8 mouse cellular contexts compared by ENCODE assay signal in the genomic region with DNA sequence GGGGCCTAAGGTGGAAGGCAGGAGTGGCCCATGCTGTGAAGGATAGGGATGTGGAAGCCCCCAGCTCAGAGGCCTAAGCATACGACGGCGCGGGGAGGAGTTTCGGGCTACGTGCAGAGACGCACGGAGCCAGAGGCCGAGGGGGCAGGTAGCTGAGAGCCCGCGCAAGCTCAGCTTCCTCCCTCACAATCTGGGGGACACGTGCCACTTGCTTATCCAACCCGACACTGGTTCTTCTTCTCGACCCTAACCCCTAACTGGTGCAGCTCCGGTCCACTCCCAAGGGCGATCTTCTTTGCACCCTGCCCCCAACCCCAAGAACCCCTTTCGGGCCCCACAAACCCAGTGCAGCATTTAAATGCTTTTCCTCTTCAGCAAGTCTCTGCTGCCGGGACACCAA. TPM values are rescaled to one million over a fixed set of nuclear protein-coding genes. Genes with fewer than 3 reads are reported as not detected.
DNase-seq lines count a peak whose midpoint lies in the region; ATAC-seq and TF ChIP-seq lines count a peak whose summit lies in the region.

No protein-coding gene starts in this region.

- H3K9me3 ChIP-seq in forebrain, postnatal 0 days (ENCODE audit: low read length) = no peaks in the 10 kb centered on the region
- H3K9me3 ChIP-seq in hindbrain, embryonic 13.5 days = no peaks in the 10 kb centered on the region

- H3K9ac ChIP-seq in forebrain, postnatal 0 days = peak overlapping the region; percentile 73
- H3K9ac ChIP-seq in hindbrain, embryonic 13.5 days = peak overlapping the region; percentile 86

- 0% methylated on average over 18 of the region's 18 CpGs for WGBS in forebrain, postnatal 0 days
- under 1% methylated on average over 18 of the region's 18 CpGs for WGBS in hindbrain, embryonic 13.5 days

- H3K4me1 ChIP-seq in forebrain, postnatal 0 days (ENCODE audit: insufficient read depth) = peaks cover 27% of the 10 kb centered on the region
- peaks cover 52% of the 10 kb centered on the region for H3K4me1 ChIP-seq in hindbrain, embryonic 13.5 days (replicated peaks)

- peak overlapping the region; percentile 57 for H3K4me3 ChIP-seq in forebrain, postnatal 0 days (ENCODE audit: low read depth, low read length)
- H3K4me3 ChIP-seq in hindbrain, embryonic 13.5 days = peak overlapping the region; percentile 59
- H3K4me3 ChIP-seq in left cerebral cortex, adult 2 months = peak overlapping the region; percentile 90

- intact Hi-C loops in left cerebral cortex, adult 2 months (cut with DNase I) = no loop called here

- TF ChIP-seq CTCF in forebrain, postnatal 0 days (IDR thresholded peaks at IDR 0.05; ENCODE audit: low read depth) = no peak
- TF ChIP-seq CTCF in left cerebral cortex, adult 2 months (IDR thresholded peaks at IDR 0.05) = no peak

- no peaks in the 10 kb centered on the region for H3K27me3 ChIP-seq in forebrain, postnatal 0 days (ENCODE audit: insufficient read depth, low read length)
- no peaks in the 10 kb centered on the region for H3K27me3 ChIP-seq in hindbrain, embryonic 13.5 days

- peak overlapping the region; percentile 79 for H3K27ac ChIP-seq in forebrain, postnatal 0 days (ENCODE audit: low read depth, low read length)
- peak overlapping the region; percentile 88 for H3K27ac ChIP-seq in hindbrain, embryonic 13.5 days
- peak overlapping the region; percentile 95 for H3K27ac ChIP-seq in left cerebral cortex, adult 2 months

- DNase-seq in Muller cell, postnatal 12 days (ENCODE audit: inconsistent ontology term) = peak; percentile 56
- peak; percentile 80 to 81 for DNase-seq in cerebellum, adult 18-20 months
- DNase-seq in forebrain, postnatal 0 days = peak; percentile 77
- peak; percentile 70 to 74 for DNase-seq in left cerebral cortex, adult 2 months (ENCODE audit: extremely low spot score in 1 of 2, low spot score in 2 of 2)
- DNase-seq in lung, postnatal 36 days = peak; percentile 67
- DNase-seq in right cerebral cortex, adult 2 months (ENCODE audit: low spot score in 2 of 2) = peak; percentile 70
- DNase-seq in urinary bladder, postnatal 36 days (ENCODE audit: low spot score in 2 of 2) = peak; percentile 37 to 63

- H3K4me2 ChIP-seq in forebrain, postnatal 0 days (ENCODE audit: low read depth) = peak overlapping the region; percentile 90
- peak overlapping the region; percentile 81 for H3K4me2 ChIP-seq in hindbrain, embryonic 13.5 days

- ATAC-seq in forebrain, postnatal 0 days = peak; percentile 76
- ATAC-seq in hindbrain, embryonic 13.5 days (ENCODE audit: low FRiP score) = peak; percentile 74

- H3K36me3 ChIP-seq in forebrain, postnatal 0 days (ENCODE audit: insufficient read depth) = peaks cover 44% of the 10 kb centered on the region
- H3K36me3 ChIP-seq in hindbrain, embryonic 13.5 days = peaks cover 51% of the 10 kb centered on the region

RNA-seq across cellular contexts. Expression of gene Tpi1, which starts 0.6 kb away (rescaled TPM):
- 332 and 338 TPM in 2 replicates for total RNA-seq in forebrain, postnatal 0 days (2014; rRNA removed)
- polyA plus RNA-seq in forebrain, postnatal 0 days (2015; fragmentation: Nextera tagmentation; extraction: Ambion mirVana) = 354 and 367 TPM in 2 replicates
- polyA plus RNA-seq in hindbrain, embryonic 13.5 days (2015; fragmentation: Nextera tagmentation; extraction: Ambion mirVana) = 361 and 374 TPM in 2 replicates
- total RNA-seq in left cerebral cortex, adult 2 months (2021) = 100 to 1,000 TPM; 734 to 769 TPM

RNA-seq across cellular contexts. Expression of gene Spsb2, which starts 5.0 kb away (rescaled TPM):
- 4.3 and 6.0 TPM in 2 replicates for total RNA-seq in forebrain, postnatal 0 days (2014; rRNA removed)
- polyA plus RNA-seq in forebrain, postnatal 0 days (2015; fragmentation: Nextera tagmentation; extraction: Ambion mirVana) = 6.8 and 7.0 TPM in 2 replicates
- 7.8 and 8.4 TPM in 2 replicates for polyA plus RNA-seq in hindbrain, embryonic 13.5 days (2015; fragmentation: Nextera tagmentation; extraction: Ambion mirVana)
- total RNA-seq in left cerebral cortex, adult 2 months (2021) = 1 to 10 TPM; 4.4 to 5.4 TPM

RNA-seq across cellular contexts. Expression of gene Usp5, which starts 15.8 kb away (rescaled TPM):
- total RNA-seq in forebrain, postnatal 0 days (2014; rRNA removed) = 215 and 224 TPM in 2 replicates
- polyA plus RNA-seq in forebrain, postnatal 0 days (2015; fragmentation: Nextera tagmentation; extraction: Ambion mirVana) = 173 and 191 TPM in 2 replicates
- polyA plus RNA-seq in hindbrain, embryonic 13.5 days (2015; fragmentation: Nextera tagmentation; extraction: Ambion mirVana) = 189 and 200 TPM in 2 replicates
- total RNA-seq in left cerebral cortex, adult 2 months (2021) = 100 to 1,000 TPM; 184 to 190 TPM

RNA-seq across cellular contexts. Expression of gene Cdca3, which starts 15.9 kb away (rescaled TPM):
- 13.5 and 20.7 TPM in 2 replicates for total RNA-seq in forebrain, postnatal 0 days (2014; rRNA removed)
- 28.5 and 30.5 TPM in 2 replicates for polyA plus RNA-seq in forebrain, postnatal 0 days (2015; fragmentation: Nextera tagmentation; extraction: Ambion mirVana)
- polyA plus RNA-seq in hindbrain, embryonic 13.5 days (2015; fragmentation: Nextera tagmentation; extraction: Ambion mirVana) = 42.6 and 51.2 TPM in 2 replicates
- under 1 TPM; 0.63 to 0.66 TPM for total RNA-seq in left cerebral cortex, adult 2 months (2021)

RNA-seq across cellular contexts. Expression of gene Gnb3, which starts 26.6 kb away (rescaled TPM):
- 0.90 and 1.8 TPM in 2 replicates for total RNA-seq in forebrain, postnatal 0 days (2014; rRNA removed)
- polyA plus RNA-seq in forebrain, postnatal 0 days (2015; fragmentation: Nextera tagmentation; extraction: Ambion mirVana) = 0.61 and 1.2 TPM in 2 replicates
- polyA plus RNA-seq in hindbrain, embryonic 13.5 days (2015; fragmentation: Nextera tagmentation; extraction: Ambion mirVana) = 0.78 and 1.3 TPM in 2 replicates
- not detected for total RNA-seq in left cerebral cortex, adult 2 months (2021)

Comparison
In these comparisons a context has a peak if more than half of its experiments do, and no peak if none do; other contexts are left out.
1. Peak in every context shown above with its lines: DNase-seq, ATAC-seq, H3K4me3 ChIP-seq and H3K27ac ChIP-seq.